Mouse (Mus musculus): Measurements from ENCODE around the gene Gopc. TPM values are rescaled to one million over a fixed set of nuclear protein-coding genes. Genes with fewer than 3 reads are reported as not detected.
A peak's percentile ranks its signal among the peaks of the same experiment; 100 is the strongest.

Gopc gene
- 10 to 100 TPM; 51.7 TPM for total RNA-seq (2021)
- long read RNA-seq, full-length matches to known transcripts, result 29 of 37 reads
- long read RNA-seq, partial matches to known transcripts, result 2 of 37 reads
- long read RNA-seq, other reads (novel, unspliced or antisense), result 6 of 37 reads

DNA sequence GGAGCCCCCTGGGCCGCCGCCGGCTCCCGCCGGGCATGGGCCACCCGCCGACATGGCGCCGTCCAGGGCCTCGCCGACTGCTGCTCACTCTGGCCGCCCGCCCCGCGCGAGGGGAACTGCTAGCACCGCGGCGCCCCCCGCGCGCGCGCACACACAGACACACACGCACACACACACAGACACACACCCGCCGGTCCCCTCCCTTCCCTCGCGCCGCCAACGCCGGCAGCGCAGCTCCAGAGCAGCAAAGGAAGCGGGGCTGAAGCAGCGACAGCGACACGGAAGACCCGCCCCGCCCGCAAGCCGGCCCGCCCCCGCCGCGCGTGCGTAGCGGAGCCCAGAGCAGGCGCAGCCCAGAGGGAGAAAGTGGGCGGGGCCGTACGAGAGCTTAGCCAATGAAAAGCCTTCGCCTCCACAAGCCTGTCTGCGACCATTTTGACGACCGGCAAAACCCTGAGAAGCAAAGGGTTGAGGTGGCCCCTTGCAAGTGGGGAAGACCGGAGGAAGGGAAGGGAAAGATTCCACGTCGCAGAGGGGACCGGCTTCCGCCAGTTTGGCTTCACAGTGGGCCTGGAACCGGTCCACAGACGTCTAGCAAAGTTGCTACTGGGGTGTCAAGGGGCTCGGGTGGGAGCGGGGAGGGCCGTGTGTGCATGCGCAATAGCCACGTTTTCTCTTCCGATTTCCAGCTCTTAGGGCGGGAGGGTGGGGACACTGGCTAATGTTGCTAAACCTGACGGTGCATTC lies at the start of gene Gopc:
TSS of gene Gopc (minus strand) at position 280 of the 747 bp plus-strand sequence.
- peak; percentile 95 to 98 for DNase-seq (ENCODE audit: low spot score in 2 of 2)

- DNase-seq (ENCODE audit: low spot score in 2 of 2), result no peak
Measured at GRCm38 (mm10) chr10:52430953-52431352, 49.0 kb upstream of the Gopc start.

DNA sequence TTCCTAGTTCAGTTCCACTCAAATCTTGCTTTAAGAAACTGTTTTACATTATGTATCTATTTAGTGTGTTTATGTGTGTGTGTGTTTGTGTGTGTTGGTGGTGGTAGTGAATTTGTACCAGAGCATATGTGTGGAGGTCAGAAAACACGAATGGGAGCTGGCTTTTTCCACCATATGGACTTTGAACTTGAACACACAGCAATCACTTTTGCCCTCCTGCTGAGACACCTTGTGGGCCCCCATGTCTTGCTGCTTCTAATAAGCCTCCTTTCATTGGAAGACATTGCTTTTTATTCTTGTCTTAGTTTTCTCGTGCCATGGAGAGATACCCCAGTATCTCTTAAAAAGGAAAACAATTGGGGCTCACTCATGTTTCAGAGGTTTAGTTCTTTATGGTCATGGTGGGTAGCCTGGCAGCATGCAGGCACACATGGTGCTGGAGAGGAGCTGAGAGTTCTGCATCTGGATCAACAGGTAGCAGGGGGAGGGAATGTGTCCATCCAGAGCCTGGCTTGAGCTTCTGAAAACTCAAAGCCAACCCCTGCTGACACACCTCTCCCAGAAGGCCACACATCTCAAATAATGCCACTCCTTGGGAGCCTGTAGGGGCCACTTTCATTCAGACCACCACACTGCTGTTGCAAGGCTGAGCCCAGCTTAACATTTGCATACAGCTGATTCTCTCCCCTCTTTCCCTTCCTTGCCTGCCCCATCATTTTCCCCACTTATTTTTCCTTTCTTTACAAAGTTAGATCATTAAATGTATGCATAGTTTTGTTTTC lies 45.9 kb upstream of the Gopc start:
- no peak for DNase-seq (ENCODE audit: low spot score in 2 of 2)

- DNase-seq (ENCODE audit: low spot score in 2 of 2), result no peak
Measured at GRCm38 (mm10) chr10:52426314-52426980, 44.5 kb upstream of the Gopc start.

GRCm38 (mm10) chr10:52423097-52423496 lies 41.2 kb upstream of the Gopc start:
- no peak for DNase-seq (ENCODE audit: low spot score in 2 of 2)

DNA sequence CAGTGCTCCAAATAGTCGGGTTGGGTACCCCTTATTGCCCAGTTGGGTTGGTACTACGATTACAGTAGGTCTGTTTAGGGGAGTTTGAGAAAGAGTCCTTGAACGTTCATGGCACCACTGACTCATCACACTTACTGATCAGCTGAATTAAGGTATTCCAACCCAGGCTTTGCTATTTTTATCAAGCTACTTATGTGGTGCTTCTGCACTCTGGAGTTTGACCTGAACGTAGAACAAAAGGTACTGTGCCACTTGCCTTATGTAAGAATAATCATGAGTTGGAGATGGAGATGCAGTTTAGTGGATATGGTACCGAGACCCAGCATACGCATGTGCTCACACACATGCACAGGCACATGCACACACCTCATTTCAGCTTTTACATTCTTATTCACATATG lies 39.8 kb upstream of the Gopc start:
- DNase-seq (ENCODE audit: low spot score in 2 of 2), result no peak

- DNase-seq (ENCODE audit: low spot score in 2 of 2), result no peak
Measured at GRCm38 (mm10) chr10:52420526-52420925, 38.6 kb upstream of the Gopc start.

DNA sequence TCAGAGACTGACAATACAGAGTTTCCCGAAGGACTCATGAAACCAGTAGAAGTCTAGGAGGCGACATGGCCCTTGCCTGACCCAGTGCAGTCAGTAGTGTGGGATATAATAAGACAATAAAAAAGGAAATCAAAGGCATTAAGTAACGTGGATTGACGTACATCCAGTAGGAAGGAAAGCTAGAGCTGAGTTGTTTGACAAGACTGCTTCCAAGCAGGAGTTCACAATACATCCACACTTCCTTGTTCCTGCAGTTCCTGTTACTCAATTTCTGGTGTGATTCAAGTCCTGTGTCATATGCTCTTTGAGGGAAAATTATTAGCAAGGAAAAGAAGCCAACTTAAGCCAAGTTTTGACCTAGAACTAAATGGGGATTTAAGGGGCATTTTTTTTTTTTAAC lies 37.5 kb upstream of the Gopc start:
- no peak for DNase-seq (ENCODE audit: low spot score in 2 of 2)

DNA sequence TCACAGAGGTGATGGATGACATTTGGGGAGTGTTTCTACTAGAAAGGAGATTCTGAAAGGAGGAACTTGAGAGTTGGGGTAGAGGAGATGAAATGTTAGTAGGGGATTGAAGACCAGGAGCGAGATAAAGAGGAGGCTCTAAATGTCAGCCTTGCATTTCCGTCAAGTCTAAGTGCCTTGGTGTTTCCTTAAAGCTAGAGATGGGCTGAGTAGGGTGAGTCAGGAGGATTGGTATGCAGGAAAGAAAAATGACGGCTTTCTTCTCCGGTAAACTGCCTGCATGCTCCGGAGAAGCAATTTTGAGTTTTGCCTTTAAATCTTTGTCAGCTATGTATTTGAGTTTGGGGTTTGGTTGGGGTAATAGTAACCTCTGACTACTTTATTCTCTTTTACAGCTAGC lies 37.0 kb upstream of the Gopc start:
- DNase-seq (ENCODE audit: low spot score in 2 of 2), result no peak

GRCm38 (mm10) chr10:52417998-52418860 lies 36.3 kb upstream of the Gopc start:
- no peak for DNase-seq (ENCODE audit: low spot score in 2 of 2)

DNA sequence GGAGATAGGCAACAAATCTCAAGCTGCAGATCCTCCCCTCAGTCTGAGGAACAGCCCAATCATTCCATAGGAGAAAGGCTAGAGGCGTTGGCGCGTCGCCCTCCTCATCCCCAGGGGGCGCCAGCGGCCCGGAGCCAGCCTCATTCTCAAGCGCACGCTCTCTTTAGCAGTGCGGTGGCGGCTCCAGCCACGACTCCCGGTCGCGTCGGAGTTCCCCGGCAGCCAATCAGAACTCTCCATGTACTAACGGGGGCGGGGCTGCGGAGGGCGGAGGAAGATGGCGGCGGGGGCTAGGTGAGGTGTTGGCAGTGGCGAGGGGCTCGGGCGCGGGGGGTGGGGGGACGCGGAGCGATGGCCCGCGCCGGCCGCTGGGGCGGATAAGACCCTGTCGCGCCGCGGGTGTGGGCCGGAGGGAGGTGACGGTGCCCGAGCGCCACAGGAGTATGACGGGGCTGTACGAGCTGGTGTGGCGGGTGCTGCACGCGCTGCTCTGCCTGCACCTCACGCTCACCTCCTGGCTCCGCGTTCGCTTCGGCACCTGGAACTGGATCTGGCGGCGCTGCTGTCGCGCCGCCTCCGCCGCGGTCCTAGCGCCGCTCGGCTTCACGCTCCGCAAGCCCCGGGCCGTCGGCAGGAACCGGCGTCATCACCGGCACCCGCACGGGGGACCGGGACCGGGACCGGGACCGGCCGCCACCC lies 35.5 kb upstream of the Gopc start, which contains the start of gene Nus1:
TSS of gene Nus1 (plus strand) at position 249 of the 699 bp plus-strand sequence.
- DNase-seq (ENCODE audit: low spot score in 2 of 2), result peak; percentile 96 to 97

- DNase-seq (ENCODE audit: low spot score in 2 of 2), result no peak
Measured at GRCm38 (mm10) chr10:52416458-52416857, 34.5 kb upstream of the Gopc start.

DNA sequence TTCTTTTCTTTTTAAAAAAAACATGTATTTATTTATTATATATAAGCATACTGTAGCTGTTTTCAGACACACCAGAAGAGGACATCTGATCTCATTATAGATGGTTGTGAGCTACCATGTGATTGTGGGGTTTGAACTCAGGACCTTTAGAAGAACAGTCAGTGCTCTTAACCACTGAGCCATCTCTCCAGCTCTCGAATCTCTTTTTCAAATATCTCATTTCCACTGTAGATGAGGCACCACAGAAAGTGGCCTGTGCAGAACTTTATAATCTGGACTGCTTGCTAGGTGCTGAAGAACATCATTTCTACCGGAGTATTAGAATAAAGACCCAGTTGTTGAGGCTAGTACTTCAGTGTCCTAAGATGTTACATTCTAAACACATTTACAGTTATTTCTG lies 33.1 kb upstream of the Gopc start:
- DNase-seq (ENCODE audit: low spot score in 2 of 2), result no peak

GRCm38 (mm10) chr10:52407526-52407925 lies 25.6 kb upstream of the Gopc start:
- DNase-seq (ENCODE audit: low spot score in 2 of 2), result no peak

DNA sequence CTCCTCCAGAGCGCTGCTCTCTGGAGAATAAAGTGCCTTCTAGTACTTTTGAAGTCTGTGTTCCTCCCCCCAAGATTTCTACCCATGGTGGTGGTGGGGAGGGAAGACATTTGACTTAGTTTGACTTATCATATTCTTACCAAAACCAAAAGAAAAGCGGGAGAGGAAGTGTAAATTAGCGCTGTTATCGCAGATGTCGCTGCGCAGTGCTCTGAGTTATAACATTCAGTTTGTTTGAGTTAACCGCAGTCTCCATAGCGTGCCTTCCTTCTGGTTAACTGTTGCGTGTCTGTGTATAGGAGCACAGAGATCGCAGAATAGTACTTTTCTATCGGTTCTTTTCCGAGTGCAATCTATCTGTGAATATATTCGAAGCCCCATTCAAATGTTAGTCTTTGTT lies 23.2 kb upstream of the Gopc start:
- no peak for DNase-seq (ENCODE audit: low spot score in 2 of 2)

- no peak for DNase-seq (ENCODE audit: low spot score in 2 of 2)
Measured at GRCm38 (mm10) chr10:52399722-52400121, 17.8 kb upstream of the Gopc start.

GRCm38 (mm10) chr10:52398715-52399114 lies 16.8 kb upstream of the Gopc start:
- no peak for DNase-seq (ENCODE audit: low spot score in 2 of 2)

DNA sequence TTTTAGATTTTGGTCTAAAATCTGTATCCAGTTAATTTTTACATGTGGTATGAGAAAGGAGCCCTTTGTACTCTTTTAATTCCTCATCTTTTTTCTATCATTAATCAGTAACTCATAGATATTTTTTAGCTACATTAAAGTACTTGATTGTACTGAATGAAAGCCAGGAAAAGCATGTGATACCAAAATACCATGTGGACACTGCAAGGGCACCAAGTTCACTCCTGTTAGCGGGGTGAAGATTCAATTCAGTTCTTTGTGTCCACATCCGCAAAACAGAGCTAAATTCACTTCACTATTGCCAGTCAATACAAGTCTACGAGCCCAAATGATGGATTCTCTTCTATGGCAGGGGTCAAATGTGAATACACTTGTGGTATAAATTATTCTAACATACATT lies 14.7 kb upstream of the Gopc start:
- DNase-seq (ENCODE audit: low spot score in 2 of 2), result no peak

GRCm38 (mm10) chr10:52391208-52391607 lies 9.3 kb upstream of the Gopc start:
- DNase-seq (ENCODE audit: low spot score in 2 of 2), result no peak

DNA sequence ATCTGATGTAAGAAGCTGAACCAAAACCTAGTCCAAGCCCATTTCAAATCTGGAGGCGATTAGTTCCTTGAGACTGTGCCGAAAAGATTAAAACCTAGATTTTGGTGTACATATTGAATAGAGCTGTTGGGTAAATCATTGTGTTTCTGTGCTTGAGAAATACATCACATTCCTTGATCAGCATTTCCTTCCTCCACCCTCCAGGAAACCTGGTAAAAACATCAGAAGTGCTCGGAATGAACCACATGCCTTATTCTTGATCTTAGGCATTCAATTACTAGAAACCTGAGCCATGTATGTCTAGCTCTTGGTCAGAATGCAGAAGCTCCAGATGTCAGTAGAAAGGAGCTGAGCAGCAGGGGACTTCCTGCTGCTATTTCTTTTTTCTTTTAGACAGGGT lies 7.5 kb upstream of the Gopc start:
- DNase-seq (ENCODE audit: low spot score in 2 of 2), result no peak

Data from layer of hippocampus, postnatal 10 days (tissue).